Mouse (Mus musculus) kidney, postnatal 14 days (tissue): ENCODE data around the gene Wscd1.
"Not testable (repeated sequence)": the region's sequence is repeated elsewhere in the genome, so short reads cannot be mapped to it uniquely, and the experiment has no call there.

Source experiments
- DNase-seq: peaks from one replicate; pipeline ENCODE4 v3.0.0; 2022; ENCODE audit warnings: mixed read lengths

The Wscd1 gene

GRCm38 (mm10) chr11:71771074-71771473, 21.4 kb downstream of the Wscd1 start:
- DNase-seq = no peak

- peak; percentile 21 for DNase-seq
Observed at GRCm38 (mm10) chr11:71772056-71772455, 22.3 kb downstream of the Wscd1 start.

GRCm38 (mm10) chr11:71772802-71773201, 23.1 kb downstream of the Wscd1 start:
- DNase-seq = peak; percentile 22

- peak; percentile 59 for DNase-seq
Observed at GRCm38 (mm10) chr11:71773986-71774767, 24.5 kb downstream of the Wscd1 start.

- peak; percentile 61 for DNase-seq
Observed at GRCm38 (mm10) chr11:71775056-71775455, 25.3 kb downstream of the Wscd1 start.

GRCm38 (mm10) chr11:71779642-71780041, 29.9 kb downstream of the Wscd1 start:
- no peak for DNase-seq

- DNase-seq = no peak
Observed at GRCm38 (mm10) chr11:71781737-71782354, 32.1 kb downstream of the Wscd1 start.

- DNase-seq = no peak
Observed at GRCm38 (mm10) chr11:71785499-71785898, 35.8 kb downstream of the Wscd1 start.

GRCm38 (mm10) chr11:71788209-71788608, 38.5 kb downstream of the Wscd1 start:
- DNase-seq = peak; percentile 52

GRCm38 (mm10) chr11:71790227-71790626, 40.5 kb downstream of the Wscd1 start:
- DNase-seq = no peak

GRCm38 (mm10) chr11:71799206-71799605, 49.5 kb downstream of the Wscd1 start:
- no peak for DNase-seq

GRCm38 (mm10) chr11:71808521-71808920, 58.8 kb downstream of the Wscd1 start:
- DNase-seq = no peak

- no peak for DNase-seq
Observed at GRCm38 (mm10) chr11:71811828-71812227, 62.1 kb downstream of the Wscd1 start.

- DNase-seq = no peak
Observed at GRCm38 (mm10) chr11:71812921-71813320, 63.2 kb downstream of the Wscd1 start.

GRCm38 (mm10) chr11:71814511-71814910, 64.8 kb downstream of the Wscd1 start:
- DNase-seq = no peak

- DNase-seq = no peak
Observed at GRCm38 (mm10) chr11:71815326-71815725, 65.6 kb downstream of the Wscd1 start.

GRCm38 (mm10) chr11:71816918-71817317, 67.2 kb downstream of the Wscd1 start:
- DNase-seq = peak; percentile 5

GRCm38 (mm10) chr11:71817341-71817740, 67.6 kb downstream of the Wscd1 start:
- peak; percentile 51 for DNase-seq

- peak; percentile 44 for DNase-seq
Observed at GRCm38 (mm10) chr11:71818111-71818510, 68.4 kb downstream of the Wscd1 start.

- no peak for DNase-seq
Observed at GRCm38 (mm10) chr11:71819901-71820300, 70.2 kb downstream of the Wscd1 start.

GRCm38 (mm10) chr11:71820847-71821246, 71.1 kb downstream of the Wscd1 start:
- no peak for DNase-seq

- DNase-seq = not testable (repeated sequence)
Observed at GRCm38 (mm10) chr11:71821526-71821925, 71.8 kb downstream of the Wscd1 start.

GRCm38 (mm10) chr11:71822031-71822430, 72.3 kb downstream of the Wscd1 start:
- DNase-seq = no peak

GRCm38 (mm10) chr11:71824971-71825370, 75.3 kb downstream of the Wscd1 start:
- DNase-seq = no peak
